Mouse (Mus musculus) megakaryocyte, embryonic 14.5 days (primary cell): ENCODE results near the gene Sufu.

Experiments
- FLI1 ChIP-seq: IDR thresholded peaks from 2 replicates; pipeline ENCODE4 v1.6.1; 2012; ENCODE audit warnings: low read length, inconsistent platforms, mixed read lengths
- GATA1 ChIP-seq: IDR thresholded peaks from 3 replicates; pipeline ENCODE4 v1.6.1; 2012; ENCODE audit warnings: mixed read lengths, low read length, inconsistent platforms, borderline replicate concordance

GRCm38 (mm10) chr19:46504822-46505417, 108.2 kb downstream of the Sufu start:
- TF ChIP-seq GATA1 (no peak), FLI1 (no peak)
